Mouse (Mus musculus): ENCODE measurements around the gene Tbc1d1. TPM values are rescaled to one million over a fixed set of nuclear protein-coding genes. Genes with fewer than 3 reads are reported as not detected.
A peak's percentile ranks its signal among the peaks of the same experiment; 100 is the strongest.
"Not testable (repeated sequence)": the region's sequence is repeated elsewhere in the genome, so short reads cannot be mapped to it uniquely, and the experiment has no call there.

Gene Tbc1d1
- polyA plus RNA-seq, 1 experiment, result 23.8 TPM

GRCm38 (mm10) chr5:64358639-64359584 is 202.8 kb downstream of the Tbc1d1 start:
- H3K27ac ChIP-seq (ENCODE audit: insufficient read depth, low read depth, low read length), result no peak overlapping the region
- H3K4me1 ChIP-seq (ENCODE audit: control insufficient read depth, insufficient read depth, low read length), result peaks cover 12% of the 10 kb centered on the region
- no peak for TF ChIP-seq POLR2A (IDR thresholded peaks at IDR 0.05; ENCODE audit: borderline replicate concordance, low read depth, low read length)
- no peak for TF ChIP-seq CTCF (IDR thresholded peaks at IDR 0.05; ENCODE audit: low read depth, low read length)

GRCm38 (mm10) chr5:64360147-64360875 is 204.2 kb downstream of the Tbc1d1 start:
- H3K4me1 ChIP-seq (ENCODE audit: control insufficient read depth, insufficient read depth, low read length), result peaks cover 16% of the 10 kb centered on the region
- H3K27ac ChIP-seq (ENCODE audit: insufficient read depth, low read depth, low read length), result peak overlapping the region; percentile 67
- 0 out of 2 replicates have a peak overlapping the region, but pooled peaks have one; percentile 3 for H3K4me3 ChIP-seq (ENCODE audit: insufficient read depth, low read length)
- TF ChIP-seq POLR2A (IDR thresholded peaks at IDR 0.05; ENCODE audit: borderline replicate concordance, low read depth, low read length), result no peak
- no peak for TF ChIP-seq CTCF (IDR thresholded peaks at IDR 0.05; ENCODE audit: low read depth, low read length)

More at GRCm38 (mm10) chr5:64358639-64359584, 202.8 kb downstream of the Tbc1d1 start:
- no peak overlapping the region for H3K4me3 ChIP-seq (ENCODE audit: insufficient read depth, low read length)

- Histone ChIP-seq H3K27ac (ENCODE audit: insufficient read depth, low read depth, low read length) (peak overlapping the region; percentile 67), H3K4me1 (ENCODE audit: control insufficient read depth, insufficient read depth, low read length) (peaks cover 21% of the 10 kb centered on the region)
- not testable (repeated sequence) for H3K4me3 ChIP-seq (ENCODE audit: insufficient read depth, low read length)
Measured at GRCm38 (mm10) chr5:64360876-64361268, 204.8 kb downstream of the Tbc1d1 start.

GRCm38 (mm10) chr5:64363859-64364406 is 207.8 kb downstream of the Tbc1d1 start:
- Histone ChIP-seq H3K27ac (ENCODE audit: insufficient read depth, low read depth, low read length) (no peak overlapping the region), H3K4me3 (ENCODE audit: insufficient read depth, low read length) (no peak overlapping the region), H3K4me1 (ENCODE audit: control insufficient read depth, insufficient read depth, low read length) (peaks cover 21% of the 10 kb centered on the region)
- TF ChIP-seq POLR2A (IDR thresholded peaks at IDR 0.05; ENCODE audit: borderline replicate concordance, low read depth, low read length), result no peak

- Histone ChIP-seq H3K4me3 (ENCODE audit: insufficient read depth, low read length) (no peak overlapping the region), H3K27ac (ENCODE audit: insufficient read depth, low read depth, low read length) (no peak overlapping the region), H3K4me1 (ENCODE audit: control insufficient read depth, insufficient read depth, low read length) (peaks cover 21% of the 10 kb centered on the region)
- no peak for TF ChIP-seq CTCF (IDR thresholded peaks at IDR 0.05; ENCODE audit: low read depth, low read length)
- TF ChIP-seq POLR2A (IDR thresholded peaks at IDR 0.05; ENCODE audit: borderline replicate concordance, low read depth, low read length), result no peak
Measured at GRCm38 (mm10) chr5:64364432-64365125, 208.5 kb downstream of the Tbc1d1 start.

- Histone ChIP-seq H3K4me1 (ENCODE audit: control insufficient read depth, insufficient read depth, low read length) (peaks cover 19% of the 10 kb centered on the region), H3K27ac (ENCODE audit: insufficient read depth, low read depth, low read length) (no peak overlapping the region), H3K4me3 (ENCODE audit: insufficient read depth, low read length) (no peak overlapping the region)
- TF ChIP-seq CTCF (IDR thresholded peaks at IDR 0.05; ENCODE audit: low read depth, low read length), result no peak
- TF ChIP-seq POLR2A (IDR thresholded peaks at IDR 0.05; ENCODE audit: borderline replicate concordance, low read depth, low read length), result no peak
Measured at GRCm38 (mm10) chr5:64365187-64366066, 209.3 kb downstream of the Tbc1d1 start.

GRCm38 (mm10) chr5:64366113-64366512 is 210.0 kb downstream of the Tbc1d1 start:
- no peak for TF ChIP-seq POLR2A (IDR thresholded peaks at IDR 0.05; ENCODE audit: borderline replicate concordance, low read depth, low read length)
- TF ChIP-seq CTCF (IDR thresholded peaks at IDR 0.05; ENCODE audit: low read depth, low read length), result no peak
- H3K4me1 ChIP-seq (ENCODE audit: control insufficient read depth, insufficient read depth, low read length), result peaks cover 22% of the 10 kb centered on the region
- no peak overlapping the region for H3K4me3 ChIP-seq (ENCODE audit: insufficient read depth, low read length)
- no peak overlapping the region for H3K27ac ChIP-seq (ENCODE audit: insufficient read depth, low read depth, low read length)

GRCm38 (mm10) chr5:64367426-64367825 is 211.3 kb downstream of the Tbc1d1 start:
- peaks cover 33% of the 10 kb centered on the region for H3K4me1 ChIP-seq (ENCODE audit: control insufficient read depth, insufficient read depth, low read length)
- no peak overlapping the region for H3K4me3 ChIP-seq (ENCODE audit: insufficient read depth, low read length)
- no peak for TF ChIP-seq CTCF (IDR thresholded peaks at IDR 0.05; ENCODE audit: low read depth, low read length)
- TF ChIP-seq POLR2A (IDR thresholded peaks at IDR 0.05; ENCODE audit: borderline replicate concordance, low read depth, low read length), result no peak
- no peak overlapping the region for H3K27ac ChIP-seq (ENCODE audit: insufficient read depth, low read depth, low read length)
